Mouse (Mus musculus): ENCODE data around the gene Dynlrb1. TPM values are rescaled to one million over a fixed set of nuclear protein-coding genes. Genes with fewer than 3 reads are reported as not detected.

Gene Dynlrb1
- total and polyA plus RNA-seq, 3 experiments: 152 to 302 (median 290) TPM

DNA sequence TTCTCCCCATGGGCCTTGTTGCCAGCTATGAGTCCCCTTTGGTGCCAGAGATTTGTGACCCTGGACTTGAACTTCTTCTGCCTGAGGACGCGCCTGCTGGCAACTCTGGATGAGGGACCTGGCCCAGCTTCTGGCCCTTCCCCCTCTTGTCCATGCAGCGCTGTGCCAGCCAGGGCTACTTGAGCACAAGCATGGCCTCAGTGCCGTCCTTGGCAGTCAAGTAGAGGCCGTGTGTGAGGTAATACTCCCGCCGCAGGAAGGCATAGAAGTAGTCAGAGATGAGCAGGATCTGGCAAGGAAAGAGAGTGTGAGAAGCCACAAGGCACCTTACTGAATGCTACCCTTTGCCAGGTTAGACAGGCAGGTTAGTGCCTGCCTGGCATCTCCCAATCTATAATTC lies 42.0 kb downstream of the Dynlrb1 start:
- Histone ChIP-seq H3K27ac (ENCODE audit: insufficient read depth, low read depth) (no peak overlapping the region), H3K79me2 (replicated peaks; ENCODE audit: control insufficient read depth, extremely low read depth, insufficient read depth, poor library complexity, severe bottlenecking) (no peaks in the 10 kb centered on the region), H3K36me3 (replicated peaks in 1 of 2; ENCODE audit: control insufficient read depth in 1 of 2, insufficient read depth in 1 of 2, low read length in 1 of 2) (peaks cover 15 to 63% of the 10 kb centered on the region in 2 experiments), H3K4me3 (replicated peaks in 1 of 3; ENCODE audit: low read depth in 2 of 3, low read length in 2 of 3, poor library complexity in 1 of 3) (no peak overlapping the region), H3K4me2 (ENCODE audit: insufficient read depth, low read depth, poor library complexity, severe bottlenecking) (no peak overlapping the region), H3K9ac (ENCODE audit: insufficient read depth, low read depth) (no peak overlapping the region), H3K9me3 (replicated peaks; ENCODE audit: low read length) (peaks cover 9% of the 10 kb centered on the region), H3K4me1 (ENCODE audit: control insufficient read depth in 1 of 2, insufficient read depth in 2 of 2) (peaks cover 2 to 7% of the 10 kb centered on the region in 2 experiments; a peak in 2 of 4 replicates), H3K27me3 (replicated peaks) (no peaks in the 10 kb centered on the region)
- DNase-seq (ENCODE audit: extremely low read depth): no peak
- no peak for TF ChIP-seq ZC3H11A (IDR thresholded peaks at IDR 0.05; ENCODE audit: low read depth, low read length)
- in situ Hi-C loops (cut with MboI; ENCODE audit: low pct_ligation_motif_present, low pct_unique_long_range_greater_than_20kb, low sequenced_read_pairs) (no loop called here), dilution Hi-C loops (cut with MboI; ENCODE audit: extremely low pct_ligation_motif_present, extremely low pct_unique_long_range_greater_than_20kb, low sequenced_read_pairs) (no loop called here)

DNA sequence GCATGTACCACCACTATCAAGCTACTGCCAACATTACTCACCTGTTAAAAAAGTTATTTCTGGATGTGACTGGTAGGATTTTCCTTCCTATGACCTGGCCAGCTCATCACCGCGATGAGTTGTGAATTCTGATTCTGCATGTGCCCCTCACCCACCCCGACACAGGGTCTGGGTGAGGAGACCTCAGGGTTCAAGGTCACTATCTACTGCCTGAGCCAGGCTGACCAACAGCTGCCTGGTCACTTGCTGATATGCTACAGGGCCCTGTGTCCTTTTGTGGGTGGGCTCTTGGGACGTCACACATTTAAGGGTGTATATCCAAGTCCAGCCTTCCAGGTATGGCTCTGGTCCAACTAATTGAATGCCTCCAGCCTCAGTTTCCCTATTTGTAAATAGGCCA lies 42.8 kb downstream of the Dynlrb1 start:
- Histone ChIP-seq H3K36me3 (replicated peaks in 1 of 2; ENCODE audit: control insufficient read depth in 1 of 2, insufficient read depth in 1 of 2, low read length in 1 of 2) (peaks cover 19 to 71% of the 10 kb centered on the region in 2 experiments), H3K79me2 (replicated peaks; ENCODE audit: control insufficient read depth, extremely low read depth, insufficient read depth, poor library complexity, severe bottlenecking) (no peaks in the 10 kb centered on the region), H3K4me3 (replicated peaks in 1 of 3; ENCODE audit: low read depth in 2 of 3, low read length in 2 of 3, poor library complexity in 1 of 3) (no peak overlapping the region), H3K9me3 (replicated peaks; ENCODE audit: low read length) (peaks cover 9% of the 10 kb centered on the region), H3K4me2 (ENCODE audit: insufficient read depth, low read depth, poor library complexity, severe bottlenecking) (no peak overlapping the region), H3K27ac (ENCODE audit: insufficient read depth, low read depth) (no peak overlapping the region), H3K4me1 (ENCODE audit: control insufficient read depth in 1 of 2, insufficient read depth in 2 of 2) (peaks cover 2 to 7% of the 10 kb centered on the region in 2 experiments; a peak in 2 of 4 replicates), H3K9ac (ENCODE audit: insufficient read depth, low read depth) (no peak overlapping the region), H3K27me3 (replicated peaks) (no peaks in the 10 kb centered on the region)
- dilution Hi-C loops (cut with MboI; ENCODE audit: extremely low pct_ligation_motif_present, extremely low pct_unique_long_range_greater_than_20kb, low sequenced_read_pairs) (no loop called here), in situ Hi-C loops (cut with MboI; ENCODE audit: low pct_ligation_motif_present, low pct_unique_long_range_greater_than_20kb, low sequenced_read_pairs) (no loop called here)
- TF ChIP-seq UBTF (IDR thresholded peaks at IDR 0.05; ENCODE audit: low read depth, low read length) (no peak), MXI1 (IDR thresholded peaks at IDR 0.05; ENCODE audit: low read depth, low read length) (no peak)
- DNase-seq (ENCODE audit: extremely low read depth): no peak

GRCm38 (mm10) chr2:155280116-155280515 lies 43.8 kb downstream of the Dynlrb1 start:
- in situ Hi-C loops (cut with MboI; ENCODE audit: low pct_ligation_motif_present, low pct_unique_long_range_greater_than_20kb, low sequenced_read_pairs) (no loop called here), dilution Hi-C loops (cut with MboI; ENCODE audit: extremely low pct_ligation_motif_present, extremely low pct_unique_long_range_greater_than_20kb, low sequenced_read_pairs) (no loop called here)
- TF ChIP-seq ZKSCAN1 (IDR thresholded peaks at IDR 0.05; ENCODE audit: borderline replicate concordance, low read depth, low read length) (no peak), MXI1 (IDR thresholded peaks at IDR 0.05; ENCODE audit: low read depth, low read length) (no peak), MAX (IDR thresholded peaks at IDR 0.05; ENCODE audit: low read length) (no peak), USF2 (conservative IDR thresholded peaks at IDR 0.05; ENCODE audit: low read depth, low read length) (no peak), ELF1 (IDR thresholded peaks at IDR 0.05; ENCODE audit: low read depth, low read length) (no peak), PAX5 (IDR thresholded peaks at IDR 0.05; ENCODE audit: low read length) (no peak), JUN (IDR thresholded peaks at IDR 0.05; ENCODE audit: insufficient read depth, low read depth, low read length) (no peak), POLR2A (IDR thresholded peaks at IDR 0.05; ENCODE audit: low read depth, low read length) (no peak), NRF1 (IDR thresholded peaks at IDR 0.05; ENCODE audit: low read depth, low read length) (no peak), ZMIZ1 (IDR thresholded peaks at IDR 0.05; ENCODE audit: low read depth, low read length) (no peak), MEF2A (IDR thresholded peaks at IDR 0.05; ENCODE audit: borderline replicate concordance, low read depth, low read length) (no peak), BHLHE40 (IDR thresholded peaks at IDR 0.05; ENCODE audit: low read depth, low read length) (no peak), TBP (conservative IDR thresholded peaks at IDR 0.05; ENCODE audit: low read depth, low read length) (no peak), UBTF (IDR thresholded peaks at IDR 0.05; ENCODE audit: low read depth, low read length) (no peak), KAT2A (IDR thresholded peaks at IDR 0.05; ENCODE audit: insufficient replicate concordance, low read length) (no peak), RAD21 (IDR thresholded peaks at IDR 0.05; ENCODE audit: low read depth, low read length) (no peak), E2F4 (IDR thresholded peaks at IDR 0.05; ENCODE audit: insufficient replicate concordance, low read depth, low read length) (no peak)
- Histone ChIP-seq H3K36me3 (replicated peaks in 1 of 2; ENCODE audit: control insufficient read depth in 1 of 2, insufficient read depth in 1 of 2, low read length in 1 of 2) (peaks cover 23 to 80% of the 10 kb centered on the region in 2 experiments), H3K79me2 (replicated peaks; ENCODE audit: control insufficient read depth, extremely low read depth, insufficient read depth, poor library complexity, severe bottlenecking) (no peaks in the 10 kb centered on the region), H3K4me1 (ENCODE audit: control insufficient read depth in 1 of 2, insufficient read depth in 2 of 2) (peaks cover 2 to 7% of the 10 kb centered on the region in 2 experiments; a peak in 2 of 4 replicates), H3K9ac (ENCODE audit: insufficient read depth, low read depth) (no peak overlapping the region), H3K4me2 (ENCODE audit: insufficient read depth, low read depth, poor library complexity, severe bottlenecking) (no peak overlapping the region), H3K4me3 (replicated peaks in 1 of 3; ENCODE audit: low read depth in 2 of 3, low read length in 2 of 3, poor library complexity in 1 of 3) (no peak overlapping the region), H3K9me3 (replicated peaks; ENCODE audit: low read length) (peaks cover 9% of the 10 kb centered on the region), H3K27ac (ENCODE audit: insufficient read depth, low read depth) (no peak overlapping the region), H3K27me3 (replicated peaks) (no peaks in the 10 kb centered on the region)
- no peak for DNase-seq (ENCODE audit: extremely low read depth)
